Mouse (Mus musculus) megakaryocyte, embryonic 14.5 days (primary cell): ENCODE measurements at regions not wholly inside any gene's neighbourhood (a gene's known extent, or its start where the extent isn't known, plus 50 kb on each side); places are given as distances from the start of the nearest gene placed in this dataset.
A peak's percentile ranks its signal among the peaks of the same experiment; 100 is the strongest.

Source experiments
- H3K27me3 ChIP-seq: replicated peaks from 2 replicates; pipeline ENCODE3; 2012; ENCODE audit warnings: inconsistent platforms
- H3K36me3 ChIP-seq: replicated peaks from 2 replicates; pipeline ENCODE3; 2012; ENCODE audit warnings: low read length, inconsistent platforms, mixed read lengths
- H3K4me1 ChIP-seq: 2 replicates; pipeline ENCODE4 v1.6.1; 2012; ENCODE audit warnings: inconsistent platforms
- H3K4me3 ChIP-seq: replicated peaks from 2 replicates; pipeline ENCODE3; 2012; ENCODE audit warnings: moderate library complexity, mild to moderate bottlenecking, inconsistent platforms
- H3K9me3 ChIP-seq: 2 replicates; pipeline ENCODE4 v1.6.1; 2012; ENCODE audit warnings: inconsistent platforms
- FLI1 ChIP-seq: IDR thresholded peaks from 2 replicates; pipeline ENCODE4 v1.6.1; 2012; ENCODE audit warnings: low read length, inconsistent platforms, mixed read lengths
- GATA1 ChIP-seq: IDR thresholded peaks from 3 replicates; pipeline ENCODE4 v1.6.1; 2012; ENCODE audit warnings: mixed read lengths, low read length, inconsistent platforms, borderline replicate concordance

DNA sequence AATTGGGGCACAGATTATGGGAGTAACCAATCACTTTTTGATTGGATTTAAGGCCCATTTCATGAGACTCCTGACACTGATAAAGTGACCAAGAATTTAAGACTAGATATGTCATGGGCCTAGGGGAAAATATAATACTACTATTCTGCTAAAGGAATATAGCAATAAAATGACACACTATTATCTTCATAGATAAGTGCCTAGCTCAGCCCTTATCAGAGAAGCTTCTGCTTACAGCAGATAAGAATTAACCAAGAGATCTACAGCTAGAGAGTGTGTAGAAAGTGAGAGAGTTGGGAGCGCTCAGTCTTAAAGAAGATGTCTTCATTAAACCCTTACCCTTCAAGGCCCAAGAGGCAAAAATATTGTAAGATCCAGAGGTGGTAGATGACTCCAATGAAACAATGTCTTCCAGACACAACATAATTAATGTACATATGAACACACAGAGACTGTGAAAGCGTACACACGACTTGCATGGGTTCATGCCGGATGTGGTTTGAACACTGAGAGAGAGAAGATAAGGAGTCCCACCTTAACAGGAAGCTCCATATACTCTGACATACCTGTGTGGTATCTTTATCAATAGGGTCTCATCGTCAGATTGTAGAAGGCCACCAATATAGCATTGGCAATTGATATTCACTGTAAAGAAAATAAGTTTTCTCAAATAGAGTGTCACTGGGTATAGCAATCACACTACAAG is 252.1 kb downstream of the Gsdmc2 start:
- TF ChIP-seq FLI1 (no peak), GATA1 (no peak)
- Histone ChIP-seq H3K9me3 (no peaks in the 10 kb centered on the region), H3K4me1 (peaks cover 11% of the 10 kb centered on the region), H3K27me3 (no peaks in the 10 kb centered on the region), H3K36me3 (no peaks in the 10 kb centered on the region), H3K4me3 (no peak overlapping the region)

- no peak for TF ChIP-seq FLI1
- TF ChIP-seq GATA1: no peak
- Histone ChIP-seq H3K4me3 (no peak overlapping the region), H3K36me3 (no peaks in the 10 kb centered on the region), H3K27me3 (no peaks in the 10 kb centered on the region), H3K4me1 (peaks cover 45% of the 10 kb centered on the region), H3K9me3 (no peaks in the 10 kb centered on the region)
These were observed 285.7 kb downstream of the Gsdmc2 start for GRCm38 (mm10) chr15:63559293-63559692.

DNA sequence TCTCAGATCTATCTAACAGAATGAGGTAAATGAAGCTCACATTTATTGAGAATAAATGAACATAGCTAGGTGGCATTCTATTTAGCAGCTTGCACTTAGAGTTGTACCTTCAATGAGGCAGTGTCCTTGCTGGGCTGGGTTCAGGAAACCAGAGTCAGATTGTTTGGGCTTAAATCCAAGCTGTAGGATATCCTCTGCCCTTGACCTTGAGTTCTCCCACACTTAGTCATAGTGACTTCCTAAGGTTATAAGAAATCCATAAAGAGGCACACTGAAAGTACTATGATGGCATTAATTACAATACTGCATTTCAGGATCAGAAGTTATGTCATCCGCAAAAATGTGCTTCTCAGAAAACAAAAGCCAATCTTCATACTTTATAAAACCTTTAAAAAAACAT is 286.3 kb downstream of the Gsdmc2 start:
- H3K4me1 ChIP-seq: peaks cover 45% of the 10 kb centered on the region
- H3K9me3 ChIP-seq: no peaks in the 10 kb centered on the region
- no peak overlapping the region for H3K4me3 ChIP-seq
- H3K27me3 ChIP-seq: peaks cover under 1% of the 10 kb centered on the region
- no peak for TF ChIP-seq GATA1
- TF ChIP-seq FLI1: no peak
- no peaks in the 10 kb centered on the region for H3K36me3 ChIP-seq

- Histone ChIP-seq H3K27me3 (peaks cover 6% of the 10 kb centered on the region), H3K4me1 (peaks cover 45% of the 10 kb centered on the region), H3K36me3 (no peaks in the 10 kb centered on the region), H3K4me3 (no peak overlapping the region), H3K9me3 (no peaks in the 10 kb centered on the region)
- TF ChIP-seq GATA1 (no peak), FLI1 (no peak)
These were observed 287.2 kb downstream of the Gsdmc2 start for GRCm38 (mm10) chr15:63557816-63558215.

- peaks cover 6% of the 10 kb centered on the region for H3K27me3 ChIP-seq
- peaks cover 30% of the 10 kb centered on the region for H3K4me1 ChIP-seq
- H3K36me3 ChIP-seq: no peaks in the 10 kb centered on the region
- TF ChIP-seq FLI1 (no peak), GATA1 (no peak)
- H3K4me3 ChIP-seq: no peak overlapping the region
- H3K9me3 ChIP-seq: no peaks in the 10 kb centered on the region
These were observed 291.4 kb downstream of the Gsdmc2 start for GRCm38 (mm10) chr15:63553597-63553996.

DNA sequence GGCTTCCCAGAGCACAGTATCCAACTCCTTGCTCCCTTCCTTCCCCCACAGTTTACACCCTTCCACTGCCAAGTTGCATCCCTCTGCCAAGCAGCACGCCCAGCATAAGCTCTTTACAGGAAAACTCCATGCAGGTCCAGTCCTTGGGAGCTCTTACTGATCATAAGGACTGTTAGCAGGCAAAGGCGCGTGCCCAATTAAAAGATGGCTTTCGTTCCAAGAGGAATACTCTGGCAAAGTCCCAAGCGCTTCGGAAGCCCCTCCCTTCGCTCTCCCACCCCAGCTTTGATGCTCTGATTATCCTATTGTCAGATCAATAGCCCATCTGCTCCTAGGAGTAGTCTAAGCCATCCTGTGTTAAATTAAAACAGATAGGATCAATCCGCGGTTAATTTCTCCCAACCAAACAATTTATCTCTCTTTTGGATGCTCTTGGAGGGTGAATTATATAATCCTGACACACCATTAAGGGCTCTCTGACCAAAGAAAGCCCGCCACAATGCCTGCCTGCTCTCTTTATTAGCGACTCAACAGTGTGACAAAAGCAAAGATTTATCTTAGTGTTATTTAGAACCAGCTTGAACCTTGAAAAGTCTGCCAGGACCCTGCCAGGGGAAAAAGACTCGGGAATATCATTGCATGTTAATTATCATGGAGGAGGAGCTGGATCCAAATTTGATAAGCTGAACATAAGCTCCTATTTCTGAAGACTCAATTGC is 312.5 kb downstream of the Gsdmc2 start:
- Histone ChIP-seq H3K9me3 (no peaks in the 10 kb centered on the region), H3K27me3 (no peaks in the 10 kb centered on the region), H3K4me1 (peaks cover 6% of the 10 kb centered on the region; the same call in 1 of the 2 replicates), H3K4me3 (no peak overlapping the region), H3K36me3 (no peaks in the 10 kb centered on the region)
- no peak for TF ChIP-seq FLI1
- TF ChIP-seq GATA1: no peak

- Histone ChIP-seq H3K4me3 (no peak overlapping the region), H3K27me3 (no peaks in the 10 kb centered on the region)
- no peak for TF ChIP-seq FLI1
- no peak for TF ChIP-seq GATA1
These were observed 317.7 kb downstream of the Gsdmc2 start for GRCm38 (mm10) chr15:63527318-63527717.

GRCm38 (mm10) chr15:63526820-63527219 is 318.2 kb downstream of the Gsdmc2 start:
- Histone ChIP-seq H3K9me3 (no peaks in the 10 kb centered on the region), H3K4me3 (no peak overlapping the region)
- no peak for TF ChIP-seq GATA1
- TF ChIP-seq FLI1: no peak

More at GRCm38 (mm10) chr15:63527318-63527717, 317.7 kb downstream of the Gsdmc2 start:
- Histone ChIP-seq H3K36me3 (no peaks in the 10 kb centered on the region), H3K4me1 (peaks cover 6% of the 10 kb centered on the region; the same call in 1 of the 2 replicates), H3K9me3 (no peaks in the 10 kb centered on the region)

DNA sequence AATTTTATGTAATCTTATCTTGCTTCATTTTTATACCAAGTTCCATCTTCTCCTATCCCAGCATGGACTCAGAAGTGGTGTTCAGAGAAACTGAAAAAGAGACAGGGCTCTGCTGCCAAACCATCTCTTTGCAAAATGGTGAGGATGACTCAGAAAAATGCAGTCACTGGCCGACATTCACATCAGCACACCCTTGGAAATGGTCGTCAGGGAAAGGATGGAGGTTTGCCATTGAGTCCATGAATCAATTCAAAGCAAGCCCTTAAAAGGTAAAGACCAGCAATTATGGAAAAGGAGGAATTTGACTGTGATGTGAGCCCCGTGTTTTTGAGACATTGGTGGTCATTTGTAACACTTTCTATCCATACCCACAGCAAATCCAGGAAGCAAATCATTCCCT is 327.7 kb downstream of the Gsdmc2 start:
- TF ChIP-seq GATA1: no peak
- no peak for TF ChIP-seq FLI1
- no peaks in the 10 kb centered on the region for H3K27me3 ChIP-seq
- no peaks in the 10 kb centered on the region for H3K9me3 ChIP-seq
- no peak overlapping the region for H3K4me3 ChIP-seq
- no peaks in the 10 kb centered on the region for H3K36me3 ChIP-seq
- 0 out of 2 replicates have a peak, but pooled peaks cover 3% of the 10 kb centered on the region for H3K4me1 ChIP-seq

More at GRCm38 (mm10) chr15:63526820-63527219, 318.2 kb downstream of the Gsdmc2 start:
- Histone ChIP-seq H3K27me3 (no peaks in the 10 kb centered on the region), H3K4me1 (peaks cover 6% of the 10 kb centered on the region; the same call in 1 of the 2 replicates), H3K36me3 (no peaks in the 10 kb centered on the region)

- peaks cover 27% of the 10 kb centered on the region for H3K4me1 ChIP-seq
- H3K27me3 ChIP-seq: no peaks in the 10 kb centered on the region
- TF ChIP-seq GATA1 (no peak), FLI1 (no peak)
- no peaks in the 10 kb centered on the region for H3K9me3 ChIP-seq
- H3K36me3 ChIP-seq: no peaks in the 10 kb centered on the region
- H3K4me3 ChIP-seq: peak overlapping the region; percentile 4
These were observed 344.5 kb downstream of the Gsdmc2 start for GRCm38 (mm10) chr15:63500453-63500852.
